Mouse (Mus musculus) testis, adult 2 months (tissue): ENCODE measurements around the gene Fam78a.

Source experiments
- CTCF ChIP-seq: fragments of 200-500 bp; IDR thresholded peaks from 2 replicates; pipeline ENCODE4 v1.5.1; 2012; ENCODE audit warnings: low read depth, mild to moderate bottlenecking, inconsistent platforms, low read length, moderate library complexity; ENCODE audit not compliant: control insufficient read depth, insufficient read depth, insufficient replicate concordance
- POLR2A ChIP-seq: fragments of 200-500 bp; IDR thresholded peaks from 2 replicates; pipeline ENCODE4 v1.6.1; 2012; ENCODE audit warnings: low read depth, mild to moderate bottlenecking, inconsistent platforms, low read length, moderate library complexity; ENCODE audit not compliant: control insufficient read depth

GRCm38 (mm10) chr2:32079191-32079725 is 5.4 kb downstream of the Fam78a start:
- TF ChIP-seq CTCF, result no peak
- TF ChIP-seq POLR2A, result no peak; the same call in 1 of the 2 replicates
